Mouse (Mus musculus): ENCODE data around the gene Agfg2. TPM values are rescaled to one million over a fixed set of nuclear protein-coding genes. Genes with fewer than 3 reads are reported as not detected.

Agfg2 gene
- polyA plus RNA-seq, 2 experiments: 13.4 to 16.3 TPM

- peaks cover 30% of the 10 kb centered on the region for H3K4me1 ChIP-seq (ENCODE audit: control insufficient read depth, insufficient read depth, low read length)
- H3K4me2 ChIP-seq (replicated peaks; ENCODE audit: low read depth, low read length, severe bottlenecking): peak overlapping the region; percentile 19
- H3K27me3 ChIP-seq (ENCODE audit: control insufficient read depth, insufficient read depth, low read length): peaks cover 14% of the 10 kb centered on the region
- TF ChIP-seq POLR2A (IDR thresholded peaks at IDR 0.05; ENCODE audit: borderline replicate concordance, extremely low read depth, insufficient read depth, insufficient read length): no peak
- H3K9ac ChIP-seq (ENCODE audit: low read depth, low read length, severe bottlenecking): no peak overlapping the region
- H3K36me3 ChIP-seq (ENCODE audit: control insufficient read depth, insufficient read depth, low read length): peaks cover 20% of the 10 kb centered on the region; the same call in 1 of the 2 replicates
- ATAC-seq (ENCODE audit: low FRiP score, low read depth) (no peak), DNase-seq (ENCODE audit: low spot score) (no peak)
- 15% methylated on average over 18 of the region's 18 CpGs for WGBS
- H3K27ac ChIP-seq (replicated peaks; ENCODE audit: low read depth, low read length): no peak overlapping the region; the same call in 1 of the 2 replicates
- no peaks in the 10 kb centered on the region for H3K9me3 ChIP-seq (ENCODE audit: control insufficient read depth, low read length)
- H3K4me3 ChIP-seq (replicated peaks; ENCODE audit: low read length): no peak overlapping the region
Measured at GRCm38 (mm10) chr5:137649669-137650571, 34.6 kb downstream of the Agfg2 start.

- Histone ChIP-seq H3K4me1 (ENCODE audit: control insufficient read depth, insufficient read depth, low read length) (peaks cover 30% of the 10 kb centered on the region), H3K27ac (replicated peaks; ENCODE audit: low read depth, low read length) (0 out of 2 replicates have a peak overlapping the region, but pooled peaks have one; percentile 33), H3K36me3 (ENCODE audit: control insufficient read depth, insufficient read depth, low read length) (peaks cover 18% of the 10 kb centered on the region; the same call in 1 of the 2 replicates), H3K4me3 (replicated peaks; ENCODE audit: low read length) (no peak overlapping the region), H3K9ac (ENCODE audit: low read depth, low read length, severe bottlenecking) (no peak overlapping the region), H3K9me3 (ENCODE audit: control insufficient read depth, low read length) (no peaks in the 10 kb centered on the region), H3K4me2 (replicated peaks; ENCODE audit: low read depth, low read length, severe bottlenecking) (no peak overlapping the region), H3K27me3 (ENCODE audit: control insufficient read depth, insufficient read depth, low read length) (peaks cover 20% of the 10 kb centered on the region)
- TF ChIP-seq POLR2A (IDR thresholded peaks at IDR 0.05; ENCODE audit: borderline replicate concordance, extremely low read depth, insufficient read depth, insufficient read length): no peak
- ATAC-seq (ENCODE audit: low FRiP score, low read depth) (no peak), DNase-seq (ENCODE audit: low spot score) (no peak)
- 25% methylated on average over 4 of the region's 4 CpGs for WGBS
Measured at GRCm38 (mm10) chr5:137649251-137649650, 35.3 kb downstream of the Agfg2 start.

GRCm38 (mm10) chr5:137647827-137648601 lies 36.5 kb downstream of the Agfg2 start:
- Histone ChIP-seq H3K36me3 (ENCODE audit: control insufficient read depth, insufficient read depth, low read length) (peaks cover 8% of the 10 kb centered on the region; the same call in 1 of the 2 replicates), H3K27ac (replicated peaks; ENCODE audit: low read depth, low read length) (no peak overlapping the region), H3K4me2 (replicated peaks; ENCODE audit: low read depth, low read length, severe bottlenecking) (no peak overlapping the region), H3K4me1 (ENCODE audit: control insufficient read depth, insufficient read depth, low read length) (peaks cover 30% of the 10 kb centered on the region), H3K27me3 (ENCODE audit: control insufficient read depth, insufficient read depth, low read length) (peaks cover 21% of the 10 kb centered on the region), H3K4me3 (replicated peaks; ENCODE audit: low read length) (no peak overlapping the region), H3K9ac (ENCODE audit: low read depth, low read length, severe bottlenecking) (no peak overlapping the region), H3K9me3 (ENCODE audit: control insufficient read depth, low read length) (no peaks in the 10 kb centered on the region)
- no peak for DNase-seq (ENCODE audit: low spot score)
- no peak for TF ChIP-seq POLR2A (IDR thresholded peaks at IDR 0.05; ENCODE audit: borderline replicate concordance, extremely low read depth, insufficient read depth, insufficient read length)
- 0 out of 2 replicates have a peak, but pooled peaks have one; percentile 35 for ATAC-seq (ENCODE audit: low FRiP score, low read depth)
- 18% methylated on average over 9 of the region's 9 CpGs for WGBS

- peaks cover 30% of the 10 kb centered on the region for H3K4me1 ChIP-seq (ENCODE audit: control insufficient read depth, insufficient read depth, low read length)
- ATAC-seq (ENCODE audit: low FRiP score, low read depth) (no peak), DNase-seq (ENCODE audit: low spot score) (no peak)
- no peak for TF ChIP-seq POLR2A (IDR thresholded peaks at IDR 0.05; ENCODE audit: borderline replicate concordance, extremely low read depth, insufficient read depth, insufficient read length)
- H3K9ac ChIP-seq (ENCODE audit: low read depth, low read length, severe bottlenecking): peak within 1 kb of the TSS; percentile 46
- WGBS: 21% methylated on average over 11 of the region's 11 CpGs
- peaks cover 21% of the 10 kb centered on the region for H3K27me3 ChIP-seq (ENCODE audit: control insufficient read depth, insufficient read depth, low read length)
- H3K27ac ChIP-seq (replicated peaks; ENCODE audit: low read depth, low read length): no peak within 1 kb of the TSS
- no peaks in the 10 kb centered on the region for H3K9me3 ChIP-seq (ENCODE audit: control insufficient read depth, low read length)
- H3K4me3 ChIP-seq (replicated peaks; ENCODE audit: low read length): peak within 1 kb of the TSS; percentile 29
- H3K36me3 ChIP-seq (ENCODE audit: control insufficient read depth, insufficient read depth, low read length): peaks cover 21% of the 10 kb centered on the region
- H3K4me2 ChIP-seq (replicated peaks; ENCODE audit: low read depth, low read length, severe bottlenecking): peak within 1 kb of the TSS; percentile 46
Measured at GRCm38 (mm10) chr5:137645652-137646091, 38.9 kb downstream of the Agfg2 start, which contains the start of gene Irs3. Gene Irs3 (minus strand): TSS chr5:137645714.

- WGBS: 3% methylated on average over 44 of the region's 44 CpGs
- H3K4me3 ChIP-seq (replicated peaks; ENCODE audit: low read length): peak overlapping the region; percentile 29
- DNase-seq (ENCODE audit: low spot score) (no peak), ATAC-seq (ENCODE audit: low FRiP score, low read depth) (no peak)
- H3K27me3 ChIP-seq (ENCODE audit: control insufficient read depth, insufficient read depth, low read length): peaks cover 21% of the 10 kb centered on the region
- H3K4me1 ChIP-seq (ENCODE audit: control insufficient read depth, insufficient read depth, low read length): peaks cover 30% of the 10 kb centered on the region
- peak overlapping the region; percentile 46 for H3K4me2 ChIP-seq (replicated peaks; ENCODE audit: low read depth, low read length, severe bottlenecking)
- H3K36me3 ChIP-seq (ENCODE audit: control insufficient read depth, insufficient read depth, low read length): peaks cover 26% of the 10 kb centered on the region
- no peak for TF ChIP-seq POLR2A (IDR thresholded peaks at IDR 0.05; ENCODE audit: borderline replicate concordance, extremely low read depth, insufficient read depth, insufficient read length)
- H3K9me3 ChIP-seq (ENCODE audit: control insufficient read depth, low read length): no peaks in the 10 kb centered on the region
- peak overlapping the region; percentile 46 for H3K9ac ChIP-seq (ENCODE audit: low read depth, low read length, severe bottlenecking)
- H3K27ac ChIP-seq (replicated peaks; ENCODE audit: low read depth, low read length): no peak overlapping the region
Measured at GRCm38 (mm10) chr5:137645091-137645651, 39.4 kb downstream of the Agfg2 start.

Measured in limb, embryonic 14.5 days (tissue).